Mouse (Mus musculus) monocyte, adult 59 days (primary cell): ENCODE measurements around the gene Zdhhc16. TPM values are rescaled to one million over a fixed set of nuclear protein-coding genes. Genes with fewer than 3 reads are reported as not detected.

Experiments
- total RNA-seq, 2 experiments: library from RNA; stranded (reverse); gene quantifications; one replicate each; pipeline ENCODE4 v1.2.4; 2023

Gene Zdhhc16
- 10 to 100 TPM; 27.0 to 29.7 TPM for total RNA-seq

GRCm38 (mm10) chr19:41933179-41934086, at the start of gene Zdhhc16, which contains the start of gene Exosc1:
Gene Zdhhc16, plus strand, starts transcription at chr19:41933480.
Gene Exosc1, minus strand, starts transcription at chr19:41933423.

GRCm38 (mm10) chr19:41895460-41896318, 37.6 kb upstream of the Zdhhc16 start, which contains the start of gene Rrp12:
Gene Rrp12, minus strand, starts transcription at chr19:41896173.

GRCm38 (mm10) chr19:41911178-41912073, 21.9 kb upstream of the Zdhhc16 start, which contains the start of gene Pgam1:
Gene Pgam1, plus strand, starts transcription at chr19:41911923.

GRCm38 (mm10) chr19:41980819-41981594, 47.7 kb downstream of the Zdhhc16 start, which contains the start of gene Mms19:
Gene Mms19, minus strand, starts transcription at chr19:41981157.

GRCm38 (mm10) chr19:41981595-41981927, 48.3 kb downstream of the Zdhhc16 start, which contains the start of gene Ubtd1:
Gene Ubtd1, plus strand, starts transcription at chr19:41981763.

Other genes starting within 250 kb of the Zdhhc16 start
- gene Slit1, start 189.8 kb upstream of the Zdhhc16 start, total RNA-seq = 1 to 10 TPM in 1 of 2 experiments, under 1 TPM in 1; 0.76 to 1.0 TPM
- 10 to 100 TPM; 10.9 to 12.3 TPM for gene Arhgap19, start 131.4 kb upstream of the Zdhhc16 start, total RNA-seq
- 10 to 100 TPM; 30.9 to 31.2 TPM for gene Frat1, start 103.5 kb upstream of the Zdhhc16 start, total RNA-seq
- gene Frat2, start 85.3 kb upstream of the Zdhhc16 start, total RNA-seq = 10 to 100 TPM; 41.7 to 46.7 TPM
- 10 to 100 TPM; 13.8 to 16.4 TPM for gene Rrp12, start 37.3 kb upstream of the Zdhhc16 start, total RNA-seq
- 100 to 1,000 TPM; 107 to 128 TPM for gene Pgam1, start 21.6 kb upstream of the Zdhhc16 start, total RNA-seq
- 10 to 100 TPM; 20.4 to 21.1 TPM for gene Exosc1, start 57 bp upstream of the Zdhhc16 start, total RNA-seq
- 10 to 100 TPM; 56.1 to 70.5 TPM for gene Mms19, start 47.7 kb downstream of the Zdhhc16 start, total RNA-seq
- 10 to 100 TPM; 43.3 to 44.9 TPM for gene Ubtd1, start 48.3 kb downstream of the Zdhhc16 start, total RNA-seq
- not detected for gene Ankrd2, start 102.5 kb downstream of the Zdhhc16 start, total RNA-seq
- 1 to 10 TPM in 1 of 2 experiments, under 1 TPM in 1; 0.66 to 1.5 TPM for gene Hoga1, start 112.1 kb downstream of the Zdhhc16 start, total RNA-seq
- not detected for gene 4933411K16Rik, start 118.8 kb downstream of the Zdhhc16 start, total RNA-seq
- not detected for gene Morn4, start 152.9 kb downstream of the Zdhhc16 start, total RNA-seq
- gene Pi4k2a, start 157.0 kb downstream of the Zdhhc16 start, total RNA-seq = 10 to 100 TPM; 66.9 to 77.0 TPM
- gene Avpi1, start 195.6 kb downstream of the Zdhhc16 start, total RNA-seq = 10 to 100 TPM; 13.1 to 25.3 TPM
- gene Marveld1, start 213.9 kb downstream of the Zdhhc16 start, total RNA-seq = 10 to 100 TPM; 23.1 to 26.5 TPM
- 10 to 100 TPM; 45.9 to 49.9 TPM for gene Zfyve27, start 230.5 kb downstream of the Zdhhc16 start, total RNA-seq